Mouse (Mus musculus): Measurements from ENCODE around the gene Ugt1a5. TPM values are rescaled to one million over a fixed set of nuclear protein-coding genes. Genes with fewer than 3 reads are reported as not detected.

Ugt1a5 gene
- total RNA-seq, 1 experiment = not detected

DNA sequence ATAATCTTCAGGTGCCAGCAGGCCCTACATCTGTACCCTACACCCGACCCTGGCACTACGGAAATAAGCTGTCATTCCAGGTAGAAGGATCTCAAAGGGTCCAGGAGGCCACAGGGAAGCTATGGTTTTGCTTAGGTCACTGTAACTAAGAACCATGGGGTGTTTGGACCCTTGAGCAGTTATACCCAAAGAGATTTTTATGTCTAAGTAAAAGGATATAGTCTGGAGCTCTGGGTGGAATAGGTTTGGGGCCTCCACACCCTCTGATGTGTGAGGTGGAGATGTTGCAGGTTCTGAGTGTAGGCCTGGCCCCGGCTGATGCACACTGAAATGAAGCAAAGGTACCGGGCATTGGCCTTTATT lies 68.4 kb downstream of the Ugt1a5 start:
- no peak overlapping the region for H3K4me3 ChIP-seq (ENCODE audit: insufficient read depth in 1 of 2, low read depth in 1 of 2, low read length in 2 of 2, poor library complexity in 1 of 2, severe bottlenecking in 1 of 2)
- no peak for TF ChIP-seq MAFK (IDR thresholded peaks at IDR 0.05; ENCODE audit: insufficient read depth, low read depth, low read length)
- no peak for TF ChIP-seq ZNF384 (IDR thresholded peaks at IDR 0.05; ENCODE audit: low read depth, low read length)
- TF ChIP-seq ZC3H11A (IDR thresholded peaks at IDR 0.05; ENCODE audit: borderline replicate concordance, low read depth, low read length) = no peak
- TF ChIP-seq CHD2 (IDR thresholded peaks at IDR 0.05; ENCODE audit: low read depth, low read length) = no peak
- TF ChIP-seq HCFC1 (IDR thresholded peaks at IDR 0.05; ENCODE audit: borderline replicate concordance, insufficient read depth, low read length) = no peak

DNA sequence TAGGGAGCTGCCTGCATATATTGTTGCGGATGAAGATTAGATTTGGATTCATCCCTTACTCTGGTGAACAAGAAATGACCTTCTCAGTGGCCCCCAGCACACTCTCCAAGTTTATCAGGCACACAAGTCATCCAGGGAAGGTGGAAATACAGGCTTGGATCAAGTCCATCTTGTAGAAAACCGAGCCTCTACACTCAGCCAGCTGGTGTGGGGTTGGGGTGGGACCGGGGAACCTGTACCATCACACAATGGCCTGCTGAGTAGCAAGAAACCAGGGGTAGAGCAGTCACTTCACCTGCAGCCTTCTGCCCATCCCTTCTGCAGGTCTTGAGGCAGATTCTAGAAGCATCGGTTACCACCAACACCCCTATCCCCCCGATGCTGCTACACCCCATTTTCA lies 68.8 kb downstream of the Ugt1a5 start:
- no peak for DNase-seq (ENCODE audit: low read depth, low spot score)
- Histone ChIP-seq H3K9ac (ENCODE audit: insufficient read depth, low read depth, low read length, poor library complexity, severe bottlenecking) (no peak overlapping the region), H3K27ac (ENCODE audit: insufficient read depth, low read depth, low read length, poor library complexity, severe bottlenecking) (no peak overlapping the region), H3K9me3 (ENCODE audit: control insufficient read depth, insufficient read depth, low read depth, low read length) (no peaks in the 10 kb centered on the region), H3K4me3 (ENCODE audit: insufficient read depth in 1 of 2, low read depth in 1 of 2, low read length in 2 of 2, poor library complexity in 1 of 2, severe bottlenecking in 1 of 2) (no peak overlapping the region), H3K36me3 (ENCODE audit: control insufficient read depth, insufficient read depth, low read length, poor library complexity, severe bottlenecking) (no peaks in the 10 kb centered on the region), H3K4me1 (ENCODE audit: control insufficient read depth in 2 of 2, insufficient read depth in 2 of 2, low read length in 2 of 2, poor library complexity in 1 of 2) (no peaks in the 10 kb centered on the region)
- in situ Hi-C loops (cut with MboI; ENCODE audit: low sequenced_read_pairs in 2 of 2, unreplicated experiment in 2 of 2) = no loop called here
- TF ChIP-seq MAFK (IDR thresholded peaks at IDR 0.05; ENCODE audit: insufficient read depth, low read depth, low read length) (no peak), ZNF384 (IDR thresholded peaks at IDR 0.05; ENCODE audit: low read depth, low read length) (no peak), CHD2 (IDR thresholded peaks at IDR 0.05; ENCODE audit: low read depth, low read length) (no peak), HCFC1 (IDR thresholded peaks at IDR 0.05; ENCODE audit: borderline replicate concordance, insufficient read depth, low read length) (no peak), ZC3H11A (IDR thresholded peaks at IDR 0.05; ENCODE audit: borderline replicate concordance, low read depth, low read length) (no peak)

More for the DNA sequence above, 68.4 kb downstream of the Ugt1a5 start:
- Histone ChIP-seq H3K4me1 (ENCODE audit: control insufficient read depth in 2 of 2, insufficient read depth in 2 of 2, low read length in 2 of 2, poor library complexity in 1 of 2) (no peaks in the 10 kb centered on the region), H3K27ac (ENCODE audit: insufficient read depth, low read depth, low read length, poor library complexity, severe bottlenecking) (no peak overlapping the region), H3K36me3 (ENCODE audit: control insufficient read depth, insufficient read depth, low read length, poor library complexity, severe bottlenecking) (no peaks in the 10 kb centered on the region), H3K9ac (ENCODE audit: insufficient read depth, low read depth, low read length, poor library complexity, severe bottlenecking) (no peak overlapping the region), H3K9me3 (ENCODE audit: control insufficient read depth, insufficient read depth, low read depth, low read length) (no peaks in the 10 kb centered on the region)
- DNase-seq (ENCODE audit: low read depth, low spot score) = no peak
- in situ Hi-C loops (cut with MboI; ENCODE audit: low sequenced_read_pairs in 2 of 2, unreplicated experiment in 2 of 2) = no loop called here

DNA sequence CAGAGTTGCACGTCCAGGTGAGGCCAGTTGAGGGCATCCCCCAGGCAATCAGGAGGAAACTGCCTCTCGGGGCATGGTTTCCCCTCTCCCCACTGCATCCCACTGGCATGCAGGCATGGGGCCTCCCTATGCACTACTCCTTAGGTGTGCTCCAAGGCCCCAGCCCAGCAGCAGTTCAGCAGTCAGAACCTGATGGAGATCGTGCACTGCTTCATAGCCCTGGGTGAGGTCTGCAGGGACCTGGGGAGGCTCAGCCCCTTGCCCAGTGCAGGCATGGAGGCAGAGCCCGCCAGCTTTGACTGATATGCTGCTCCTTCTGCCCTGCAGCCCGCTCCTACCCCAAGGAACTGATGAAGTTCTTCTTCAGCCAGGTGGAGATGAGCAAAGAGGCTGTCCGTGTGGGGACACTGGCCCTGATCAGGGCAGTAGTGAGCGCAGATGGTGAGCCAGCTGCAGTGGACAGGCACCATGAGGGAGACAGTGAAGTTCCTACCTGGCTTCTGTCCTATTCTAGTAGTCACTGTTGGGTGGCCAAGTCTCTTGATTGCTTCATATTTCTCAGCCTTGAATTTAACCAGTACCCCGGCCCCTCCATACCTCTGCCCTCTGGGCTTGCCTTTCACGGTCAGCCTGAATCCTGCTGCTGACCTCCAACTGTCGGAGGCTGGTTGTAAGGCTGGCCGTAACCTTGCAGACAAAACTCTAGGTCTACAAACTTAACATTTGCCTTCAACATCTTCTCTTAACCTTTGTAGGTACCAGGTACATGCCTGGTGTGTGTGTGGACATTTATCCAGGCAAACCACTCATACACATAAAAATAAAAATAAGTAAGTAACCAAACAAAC lies 69.5 kb downstream of the Ugt1a5 start:
- H3K27ac ChIP-seq (ENCODE audit: insufficient read depth, low read depth, low read length, poor library complexity, severe bottlenecking) = no peak overlapping the region; the same call in 1 of the 2 replicates
- H3K9me3 ChIP-seq (ENCODE audit: control insufficient read depth, insufficient read depth, low read depth, low read length) = no peaks in the 10 kb centered on the region
- H3K4me1 ChIP-seq (ENCODE audit: control insufficient read depth in 2 of 2, insufficient read depth in 2 of 2, low read length in 2 of 2, poor library complexity in 1 of 2) = no peaks in the 10 kb centered on the region
- no peak for DNase-seq (ENCODE audit: low read depth, low spot score)
- in situ Hi-C loops (cut with MboI; ENCODE audit: low sequenced_read_pairs in 2 of 2, unreplicated experiment in 2 of 2) = no loop called here
- H3K36me3 ChIP-seq (ENCODE audit: control insufficient read depth, insufficient read depth, low read length, poor library complexity, severe bottlenecking) = no peaks in the 10 kb centered on the region
- no peak for TF ChIP-seq CHD2 (IDR thresholded peaks at IDR 0.05; ENCODE audit: low read depth, low read length)
- no peak for TF ChIP-seq ZC3H11A (IDR thresholded peaks at IDR 0.05; ENCODE audit: borderline replicate concordance, low read depth, low read length)
- no peak for TF ChIP-seq ZNF384 (IDR thresholded peaks at IDR 0.05; ENCODE audit: low read depth, low read length)
- no peak for TF ChIP-seq HCFC1 (IDR thresholded peaks at IDR 0.05; ENCODE audit: borderline replicate concordance, insufficient read depth, low read length)
- no peak overlapping the region for H3K4me3 ChIP-seq (ENCODE audit: insufficient read depth in 1 of 2, low read depth in 1 of 2, low read length in 2 of 2, poor library complexity in 1 of 2, severe bottlenecking in 1 of 2)
- no peak overlapping the region for H3K9ac ChIP-seq (ENCODE audit: insufficient read depth, low read depth, low read length, poor library complexity, severe bottlenecking)

DNA sequence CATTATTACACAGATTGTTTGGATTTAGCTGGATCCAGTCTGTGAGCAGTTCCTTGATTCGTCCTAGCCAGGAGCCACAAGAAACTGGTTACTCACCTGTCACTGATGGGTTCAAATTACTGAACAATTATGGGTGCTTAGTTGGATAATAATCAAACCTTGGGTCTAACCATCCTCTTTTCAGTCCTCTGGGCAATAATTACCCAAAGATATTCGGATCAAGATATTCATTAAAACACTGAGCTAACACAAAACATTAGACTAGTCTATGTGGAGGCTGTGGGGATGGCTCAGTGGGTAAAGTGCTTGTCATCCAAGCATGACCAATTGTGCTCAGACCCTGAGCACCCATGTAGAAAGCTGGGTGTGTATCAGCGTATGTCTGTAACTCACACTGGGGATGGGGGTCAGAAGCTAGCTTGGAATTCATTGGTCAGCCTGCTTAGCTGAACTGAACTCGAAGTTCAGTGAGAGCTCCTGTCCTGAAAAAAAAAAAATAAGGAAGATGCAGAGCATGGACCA lies 70.1 kb downstream of the Ugt1a5 start:
- no peaks in the 10 kb centered on the region for H3K4me1 ChIP-seq (ENCODE audit: control insufficient read depth in 2 of 2, insufficient read depth in 2 of 2, low read length in 2 of 2, poor library complexity in 1 of 2)
- H3K9me3 ChIP-seq (ENCODE audit: control insufficient read depth, insufficient read depth, low read depth, low read length) = no peaks in the 10 kb centered on the region
- H3K9ac ChIP-seq (ENCODE audit: insufficient read depth, low read depth, low read length, poor library complexity, severe bottlenecking) = no peak overlapping the region
- H3K4me3 ChIP-seq (ENCODE audit: insufficient read depth in 1 of 2, low read depth in 1 of 2, low read length in 2 of 2, poor library complexity in 1 of 2, severe bottlenecking in 1 of 2) = no peak overlapping the region
- TF ChIP-seq ZNF384 (IDR thresholded peaks at IDR 0.05; ENCODE audit: low read depth, low read length) = no peak
- TF ChIP-seq MAFK (IDR thresholded peaks at IDR 0.05; ENCODE audit: insufficient read depth, low read depth, low read length) = no peak
- no peak for TF ChIP-seq ZC3H11A (IDR thresholded peaks at IDR 0.05; ENCODE audit: borderline replicate concordance, low read depth, low read length)
- TF ChIP-seq CHD2 (IDR thresholded peaks at IDR 0.05; ENCODE audit: low read depth, low read length) = no peak
- in situ Hi-C loops (cut with MboI; ENCODE audit: low sequenced_read_pairs in 2 of 2, unreplicated experiment in 2 of 2) = no loop called here
- DNase-seq (ENCODE audit: low read depth, low spot score) = no peak
- no peak overlapping the region for H3K27ac ChIP-seq (ENCODE audit: insufficient read depth, low read depth, low read length, poor library complexity, severe bottlenecking)
- H3K36me3 ChIP-seq (ENCODE audit: control insufficient read depth, insufficient read depth, low read length, poor library complexity, severe bottlenecking) = no peaks in the 10 kb centered on the region

Measured in ES-E14 (cell line).